Mouse (Mus musculus) testis, postnatal 10 days (tissue): ENCODE results near the gene Fcgrt.
"Not testable (repeated sequence)": the region's sequence is repeated elsewhere in the genome, so short reads cannot be mapped to it uniquely, and the experiment has no call there.

ENCODE experiments used
- DNase-seq: peaks from one replicate; pipeline ENCODE4 v3.0.0; 2021; ENCODE audit warnings: low spot score

Gene Fcgrt

DNA sequence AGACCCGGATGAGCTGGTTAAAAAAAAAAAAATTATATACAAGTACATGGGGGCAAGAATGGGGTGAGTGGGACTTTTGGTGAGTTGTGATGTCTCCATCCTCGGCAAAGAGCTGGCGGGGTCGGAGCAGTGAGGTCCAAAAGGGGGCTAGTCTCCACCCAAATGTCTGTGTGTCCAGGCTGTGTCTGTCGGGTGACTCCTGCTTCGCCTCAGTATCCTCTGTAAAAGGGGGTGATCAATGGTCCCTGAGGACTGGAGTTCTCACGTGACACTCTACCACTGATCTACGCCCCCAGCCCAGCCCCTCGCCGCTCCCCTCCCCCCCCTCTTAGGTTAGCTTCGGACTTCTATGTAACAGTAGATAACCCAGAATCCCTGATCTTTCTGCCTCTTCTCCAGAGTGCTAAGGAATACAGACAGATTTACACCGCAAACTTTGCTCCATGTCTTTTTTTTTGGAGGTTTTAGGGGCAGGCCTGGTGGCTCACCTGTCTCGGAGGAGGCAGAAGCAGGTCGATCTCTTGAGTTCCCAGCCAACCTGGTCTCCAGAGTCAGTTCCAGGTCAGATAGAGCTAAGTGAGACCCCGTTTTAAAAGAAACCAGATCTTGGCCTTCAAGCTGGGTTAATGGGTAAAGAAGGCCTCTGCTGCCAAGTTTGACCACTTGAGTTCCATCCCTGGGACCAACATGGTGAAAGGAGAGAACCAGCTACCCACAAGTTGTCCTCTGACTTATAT lies 26.3 kb upstream of the Fcgrt start:
- no peak for DNase-seq

DNA sequence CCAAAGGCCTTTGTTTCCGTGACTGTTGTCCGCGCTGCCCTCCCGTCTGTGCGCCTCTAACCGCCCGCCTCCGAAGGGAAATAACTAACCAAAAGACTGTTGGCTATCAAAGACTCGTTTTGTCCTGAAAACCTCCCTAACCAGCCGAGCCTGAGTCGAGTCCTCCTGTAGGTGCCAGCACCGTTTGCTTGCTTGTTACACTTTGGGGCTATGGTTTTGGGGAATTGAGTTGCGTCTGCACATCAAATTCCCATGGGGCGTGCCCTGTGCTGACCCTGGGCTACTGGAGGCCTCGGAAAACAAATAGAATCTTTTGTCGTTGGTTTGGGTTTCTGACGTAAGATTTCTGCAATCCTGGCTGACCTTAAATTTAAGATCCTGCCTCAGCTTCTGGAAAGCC lies 25.7 kb upstream of the Fcgrt start:
- peak; percentile 80 for DNase-seq

DNA sequence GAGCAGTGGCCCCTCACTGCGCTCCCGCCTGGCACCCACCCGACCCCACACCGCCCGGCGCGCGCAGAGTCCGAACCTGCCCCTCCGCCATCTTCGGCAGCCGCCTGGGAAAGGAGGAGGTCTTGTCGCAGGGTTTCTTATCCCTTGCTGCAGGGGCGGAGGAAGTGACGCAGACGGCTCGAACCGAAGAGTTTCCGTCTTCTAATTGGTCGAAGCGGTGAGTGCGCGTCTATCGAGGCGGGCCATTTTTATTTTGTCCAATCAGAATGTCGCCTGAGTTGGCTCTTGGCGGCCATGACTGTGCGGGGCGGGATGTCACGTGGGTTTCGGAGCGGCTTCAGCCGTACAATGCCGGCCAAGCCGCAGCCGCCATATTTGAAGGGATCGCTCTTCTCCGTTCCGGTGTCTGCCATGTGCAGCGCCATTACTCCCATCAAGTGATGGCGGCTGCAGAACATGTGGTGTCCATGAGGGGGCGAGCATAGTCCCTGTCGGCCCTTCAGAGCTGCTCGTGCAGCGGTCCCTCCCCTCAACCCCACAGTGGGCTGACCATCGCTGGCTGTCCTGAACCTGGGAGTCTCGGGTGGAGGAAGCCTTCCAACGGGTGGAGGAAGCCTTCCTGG lies 25.1 kb upstream of the Fcgrt start, which contains the start of gene Rpl13a:
Rpl13a (minus strand) TSS at position 138 of the 623 bp plus-strand sequence.
- peak; percentile 97 for DNase-seq

DNA sequence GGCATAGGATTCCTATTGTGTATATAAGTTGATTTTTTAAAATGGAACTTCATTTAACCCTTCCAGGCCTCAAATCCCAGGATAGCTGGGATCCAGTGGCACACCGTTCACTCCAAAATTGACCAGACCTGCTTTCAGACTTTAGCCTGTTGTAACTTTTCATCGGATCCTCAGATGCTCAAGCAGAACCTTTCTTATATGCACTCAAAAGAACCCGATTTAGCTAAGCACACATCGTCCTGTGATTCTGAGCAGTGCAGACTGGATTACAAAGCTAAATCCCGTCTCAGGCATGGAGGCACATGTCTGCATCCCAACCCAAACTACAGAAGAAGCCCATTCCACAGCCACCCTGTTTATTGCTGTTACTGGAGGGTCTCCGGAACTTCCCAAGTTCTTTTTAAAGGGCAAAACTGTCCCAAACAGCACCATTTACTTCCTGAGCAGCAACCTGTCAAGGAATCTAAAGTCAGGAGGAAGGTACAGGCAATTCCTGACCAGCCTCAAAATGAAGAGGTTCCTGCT lies 24.1 kb upstream of the Fcgrt start:
- DNase-seq, result no peak

DNA sequence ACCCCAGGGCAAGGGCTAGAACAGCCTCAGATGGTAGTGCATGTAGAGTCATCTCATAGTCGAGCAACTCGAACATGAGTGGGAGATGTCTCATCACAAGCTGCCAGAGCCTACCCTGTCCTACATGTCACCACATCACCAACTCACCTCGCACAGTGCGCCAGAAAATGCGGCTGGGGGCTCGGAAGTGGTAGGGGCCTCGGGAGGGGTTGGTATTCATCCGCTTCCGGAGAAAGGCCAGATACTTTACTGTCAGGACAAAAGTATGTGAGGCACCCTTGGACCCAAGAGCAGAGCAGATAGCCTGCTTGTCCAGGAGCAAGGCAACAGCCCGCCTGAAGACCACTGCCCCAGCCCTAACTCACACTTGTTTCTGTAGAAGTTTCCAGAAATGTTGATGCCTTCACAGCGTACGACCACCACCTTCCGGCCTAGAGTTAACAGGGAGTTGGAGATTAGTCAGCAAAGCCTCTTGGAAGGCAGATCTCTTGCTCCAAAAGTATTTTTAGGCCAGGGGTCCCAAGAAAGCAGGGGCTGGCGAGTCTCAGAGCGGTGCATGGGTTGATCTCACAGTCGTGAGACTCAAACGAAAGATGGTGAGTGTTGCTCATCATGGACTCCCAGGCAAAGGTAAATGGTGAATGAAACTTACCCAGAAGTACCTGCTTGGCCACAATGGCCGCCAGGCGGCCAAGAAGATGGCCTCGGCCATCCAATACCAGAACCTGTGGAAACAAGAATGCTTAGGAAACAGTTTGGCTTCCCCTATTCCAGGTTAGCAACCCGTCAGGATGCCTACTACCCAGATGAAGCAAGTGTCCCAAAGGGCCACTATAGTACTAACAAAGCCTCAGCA lies 23.4 kb upstream of the Fcgrt start:
- DNase-seq, result no peak

DNA sequence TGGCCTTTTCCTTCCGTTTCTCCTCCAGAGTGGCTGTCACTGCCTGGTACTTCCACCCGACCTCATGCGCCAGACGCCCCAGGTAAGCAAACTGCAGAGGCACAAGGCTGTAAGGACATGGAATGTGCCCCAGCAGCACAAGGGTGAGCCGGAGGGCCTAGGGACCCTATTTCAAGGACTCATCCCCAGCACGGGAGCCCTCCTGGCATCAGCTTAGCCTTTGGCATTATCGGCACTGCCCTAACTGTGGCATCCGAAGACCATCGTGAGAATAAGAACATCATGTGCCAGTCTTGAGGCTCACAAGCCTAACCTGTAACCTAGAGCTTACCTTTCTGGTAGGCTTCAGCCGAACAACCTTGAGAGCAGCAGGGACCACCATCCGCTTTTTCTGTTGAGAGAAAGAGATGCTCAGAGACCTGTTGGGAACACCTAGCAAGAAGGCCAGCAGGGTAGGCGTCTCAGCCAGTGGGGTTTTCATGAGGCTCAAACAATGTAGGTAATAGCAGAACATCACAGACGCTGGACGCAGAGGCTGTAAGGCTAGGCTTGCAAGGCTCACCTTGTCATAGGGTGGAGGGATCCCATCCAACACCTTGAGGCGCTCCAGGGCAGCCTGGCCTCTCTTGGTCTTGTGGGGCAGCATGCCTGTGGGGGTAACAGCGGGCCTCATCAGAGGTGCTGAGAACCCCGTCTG lies 22.6 kb upstream of the Fcgrt start:
- DNase-seq, result no peak

DNA sequence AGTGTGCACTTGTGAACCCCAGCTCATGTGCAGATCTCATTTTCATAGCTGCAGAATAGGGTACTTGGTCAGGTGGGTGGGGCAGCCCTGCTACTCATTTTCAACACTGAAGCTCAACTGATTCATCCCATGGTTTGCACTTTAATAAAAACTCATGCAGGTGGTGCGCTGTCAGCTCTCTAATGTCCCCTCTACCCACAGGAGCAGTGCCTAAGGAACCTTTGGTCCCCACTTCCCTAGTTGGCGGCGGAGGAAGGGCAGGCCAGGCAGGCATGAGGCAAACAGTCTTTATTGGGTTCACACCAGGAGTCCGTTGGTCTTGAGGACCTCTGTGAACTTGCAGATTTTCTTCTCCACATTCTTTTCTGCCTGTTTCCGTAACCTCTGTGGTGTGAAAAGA lies 22.0 kb upstream of the Fcgrt start:
- DNase-seq, result not testable (repeated sequence)

DNA sequence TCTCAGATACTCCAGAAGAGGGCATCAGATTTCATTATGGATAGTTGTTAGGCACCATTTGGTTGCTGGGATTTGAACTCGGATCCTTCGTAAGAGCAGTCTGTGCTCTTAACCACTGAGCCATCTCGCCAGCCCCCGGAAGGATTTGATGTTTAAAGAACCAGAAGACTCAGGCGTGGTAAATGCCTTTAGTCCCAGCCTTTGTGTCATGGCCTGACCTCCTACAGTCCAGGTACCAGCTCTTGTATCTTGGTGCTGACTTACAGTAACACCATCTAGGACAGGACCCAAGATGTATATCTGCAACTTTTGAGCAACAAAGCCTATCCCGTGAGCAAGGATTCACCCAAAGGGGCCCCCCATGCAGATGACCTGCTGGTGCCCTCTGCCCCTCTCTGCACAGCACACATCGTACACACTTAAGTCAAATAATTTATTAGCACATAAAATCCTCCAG lies 21.5 kb upstream of the Fcgrt start:
- DNase-seq, result no peak

DNA sequence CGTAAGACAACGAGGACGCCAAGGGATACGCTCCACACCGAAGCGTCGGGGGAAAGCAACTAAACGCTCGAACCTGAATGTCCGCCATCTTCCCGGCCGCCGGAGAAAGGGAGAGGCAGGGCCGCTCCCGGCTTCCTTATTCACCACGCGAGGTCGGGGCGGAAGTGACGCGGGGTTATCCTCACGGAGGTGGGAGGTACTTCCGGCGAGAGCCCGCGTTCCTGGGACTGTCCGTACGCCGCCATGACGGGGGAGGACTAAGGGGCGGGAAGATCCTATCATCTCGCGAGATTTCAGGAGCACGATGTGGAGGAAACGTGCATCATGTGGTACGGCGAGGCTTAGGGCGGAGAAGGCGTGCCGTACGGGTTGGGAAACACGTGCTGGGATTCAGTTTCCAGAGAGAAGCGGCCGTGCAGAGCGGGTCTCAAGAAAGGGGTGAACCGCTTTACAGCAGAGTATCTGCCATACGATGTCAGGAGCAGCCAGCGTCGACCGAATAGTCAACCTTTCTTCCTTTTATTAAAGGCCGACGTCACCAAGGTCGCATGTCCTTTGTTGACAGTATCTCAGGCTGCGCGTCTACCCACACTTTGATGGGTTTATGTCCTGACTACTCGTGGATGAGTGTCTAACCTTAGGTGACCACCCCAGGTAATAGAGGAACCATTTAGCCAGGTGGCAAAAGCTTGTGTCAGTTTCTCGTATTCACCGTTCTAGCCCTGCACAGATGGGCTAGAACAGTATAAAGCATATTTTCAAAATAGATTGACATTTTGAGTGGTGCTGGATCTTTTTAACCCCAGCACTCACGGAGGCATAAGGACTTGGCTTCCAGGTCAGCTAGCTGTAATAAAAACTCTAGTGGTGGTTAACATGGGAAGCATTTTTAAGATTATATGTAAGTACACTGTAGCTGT lies 20.8 kb upstream of the Fcgrt start, which contains the start of gene Rps11:
Rps11 (minus strand) TSS at position 216 of the 920 bp plus-strand sequence.
- DNase-seq, result peak; percentile 96

DNA sequence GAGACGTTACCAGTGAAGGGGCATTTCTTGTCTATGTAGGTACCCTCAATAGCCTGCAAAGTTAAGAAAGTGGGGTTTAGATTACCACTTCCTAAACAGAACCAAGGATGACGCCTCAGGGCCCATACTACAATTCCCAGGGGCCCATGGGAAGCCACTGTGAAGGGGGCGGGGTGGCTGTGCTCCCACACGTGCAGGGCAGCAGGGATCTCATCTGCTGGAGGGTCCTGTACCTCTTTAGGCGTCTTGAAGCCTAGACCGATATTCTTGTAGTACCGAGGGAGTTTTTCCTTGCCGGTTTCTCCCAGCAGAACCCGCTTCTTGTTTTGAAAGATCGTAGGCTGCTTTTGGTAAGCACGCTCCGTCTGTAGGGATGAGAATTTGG lies 19.5 kb upstream of the Fcgrt start:
- peak; percentile 57 for DNase-seq

DNA sequence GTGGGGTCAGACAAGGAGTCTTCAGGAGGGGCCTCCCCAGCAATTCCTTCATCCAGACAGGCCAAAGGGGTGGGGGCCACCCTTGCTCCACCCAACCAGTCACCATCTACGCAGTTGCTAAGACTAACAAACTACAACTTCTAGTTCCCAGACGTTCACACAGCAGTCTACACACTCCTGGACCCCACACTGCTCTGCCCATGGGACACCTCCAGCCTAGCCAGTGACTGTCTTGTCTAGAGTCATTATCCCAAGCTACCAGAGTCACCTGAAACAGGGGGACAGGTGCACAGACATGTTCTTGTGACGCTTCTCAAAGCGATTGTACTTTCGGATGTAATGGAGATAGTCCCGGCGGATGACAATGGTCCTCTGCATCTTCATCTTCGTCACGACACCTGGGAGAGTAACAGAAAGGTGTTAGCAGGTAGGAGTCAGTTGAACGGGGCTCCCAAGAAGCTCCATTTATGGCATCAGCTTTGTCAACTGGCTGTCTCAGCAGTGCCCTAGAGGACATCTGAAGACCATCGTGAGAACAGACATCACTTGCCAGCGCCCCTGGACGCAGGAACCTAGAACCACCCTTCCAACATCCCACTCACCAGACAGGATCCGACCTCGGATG lies 19.0 kb upstream of the Fcgrt start:
- no peak for DNase-seq

DNA sequence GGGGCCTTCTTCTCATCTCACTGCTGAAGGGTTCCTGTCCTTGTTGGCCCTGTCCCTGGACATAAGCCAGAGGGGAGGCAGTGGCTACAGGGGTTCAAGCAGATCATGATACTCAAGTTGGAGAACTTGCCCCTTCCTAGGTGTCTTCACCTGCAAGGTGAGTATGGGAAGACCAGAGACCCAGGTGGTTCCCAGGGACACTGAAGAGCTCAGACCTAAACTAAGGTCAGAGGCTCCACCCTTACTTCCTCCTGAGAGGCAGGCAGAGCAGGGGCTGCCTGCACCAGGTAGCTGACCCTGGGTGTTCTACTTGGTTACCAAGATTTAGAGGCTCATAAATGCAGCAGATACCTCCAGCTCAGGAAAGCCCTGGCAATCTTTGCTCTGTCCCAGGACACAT lies 18.3 kb upstream of the Fcgrt start:
- no peak for DNase-seq

DNA sequence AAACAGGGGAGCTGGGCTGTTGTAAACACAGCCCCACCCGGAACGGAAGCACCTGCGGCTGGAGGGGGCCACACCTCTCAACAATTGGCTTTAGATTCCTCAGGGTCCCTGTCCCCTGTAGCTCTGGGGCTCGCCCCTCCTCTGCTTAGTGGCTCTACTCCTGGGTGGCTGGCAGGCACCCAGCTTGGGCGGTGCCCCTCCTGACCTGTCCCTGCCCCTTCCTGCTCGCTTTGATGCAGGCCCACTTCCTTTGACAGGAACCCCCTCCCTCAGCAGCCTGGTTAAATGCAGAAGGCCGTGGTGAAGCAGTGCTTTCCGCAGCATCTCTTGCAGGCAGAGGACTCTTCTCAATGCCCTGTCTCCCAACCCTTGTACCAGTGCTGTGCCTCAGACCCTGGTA lies 17.8 kb upstream of the Fcgrt start:
- peak; percentile 54 for DNase-seq

DNA sequence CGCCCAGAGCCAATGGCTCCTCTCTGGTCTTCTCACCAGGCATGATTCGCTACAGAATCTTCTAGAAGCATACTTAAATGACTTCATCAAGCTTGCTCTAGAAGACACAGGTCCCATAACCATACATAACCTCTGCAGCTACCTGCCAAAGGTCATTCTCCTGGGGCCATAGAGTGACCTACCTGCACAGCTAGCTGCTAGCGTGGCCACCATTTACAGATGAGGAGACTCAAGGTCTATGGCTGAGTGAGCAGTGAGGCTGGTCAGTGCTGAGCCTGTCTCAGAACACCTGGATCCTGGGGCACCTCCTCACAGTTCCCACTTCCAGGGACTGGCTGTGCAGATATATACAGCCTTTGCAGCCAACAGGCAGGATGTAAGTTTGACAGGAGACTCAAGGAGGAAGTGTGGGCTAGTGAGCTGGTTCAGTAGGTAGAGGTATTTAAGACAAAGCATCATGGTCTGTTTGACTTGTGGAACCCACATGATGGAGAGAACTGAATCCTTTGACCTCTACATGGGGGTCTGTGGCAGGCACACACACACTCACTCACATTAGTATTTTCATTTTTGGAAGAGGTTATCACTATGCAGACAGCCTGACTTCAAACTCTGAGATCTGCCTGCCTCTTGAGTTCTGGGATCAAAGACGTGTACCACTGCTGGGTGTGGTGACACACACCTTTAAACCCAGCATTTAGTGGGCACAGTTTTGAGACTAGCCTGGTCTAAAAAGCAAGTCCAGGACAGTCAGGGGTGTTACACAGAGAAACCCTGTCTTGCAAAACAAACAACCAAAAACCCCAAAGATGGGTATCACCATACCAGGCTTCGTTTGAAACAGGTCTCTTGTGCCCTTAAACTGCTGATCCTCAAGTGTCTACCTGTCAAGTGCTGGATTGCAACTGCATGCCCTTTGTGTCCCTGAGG lies 16.4 kb upstream of the Fcgrt start:
- no peak for DNase-seq

DNA sequence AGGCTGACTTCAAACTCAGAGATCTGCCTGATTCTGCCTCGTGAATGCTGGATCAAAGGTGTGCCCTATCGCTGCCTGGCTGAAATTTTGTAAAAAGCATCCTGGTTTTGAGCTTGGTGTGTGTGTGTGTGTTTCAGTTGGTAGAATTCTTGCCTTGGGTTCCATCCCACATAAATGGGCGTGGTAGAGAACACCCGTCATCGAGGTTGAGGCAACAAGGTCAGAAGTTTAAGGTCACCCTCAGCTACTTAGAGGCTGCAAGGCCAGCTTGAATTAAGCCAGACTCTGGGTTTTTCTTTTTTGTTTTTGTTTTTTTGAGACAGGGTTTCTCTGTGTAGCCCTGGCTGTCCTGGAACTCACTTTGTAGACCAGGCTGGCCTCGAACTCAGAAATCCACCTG lies 14.7 kb upstream of the Fcgrt start:
- no peak for DNase-seq

DNA sequence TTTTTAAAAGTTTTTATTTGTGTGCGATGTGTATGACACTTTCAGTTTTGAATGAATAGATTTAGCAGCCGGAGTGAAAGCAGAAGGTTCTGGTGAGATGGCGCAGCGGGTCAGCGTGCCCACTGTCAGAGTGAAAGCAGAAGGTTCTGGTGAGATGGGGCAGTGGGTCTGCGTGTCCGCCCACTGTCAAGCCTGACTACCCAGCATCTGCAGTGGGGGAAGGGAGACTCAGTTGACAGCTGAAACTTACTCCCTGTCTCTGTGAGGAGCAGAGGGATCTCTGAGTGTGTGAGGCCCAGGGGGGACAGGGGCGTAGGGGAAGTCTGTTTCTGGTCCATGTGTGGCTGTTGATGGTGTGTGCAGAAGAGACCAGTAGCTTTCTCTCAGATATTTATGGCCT lies 13.9 kb upstream of the Fcgrt start:
- DNase-seq, result no peak

DNA sequence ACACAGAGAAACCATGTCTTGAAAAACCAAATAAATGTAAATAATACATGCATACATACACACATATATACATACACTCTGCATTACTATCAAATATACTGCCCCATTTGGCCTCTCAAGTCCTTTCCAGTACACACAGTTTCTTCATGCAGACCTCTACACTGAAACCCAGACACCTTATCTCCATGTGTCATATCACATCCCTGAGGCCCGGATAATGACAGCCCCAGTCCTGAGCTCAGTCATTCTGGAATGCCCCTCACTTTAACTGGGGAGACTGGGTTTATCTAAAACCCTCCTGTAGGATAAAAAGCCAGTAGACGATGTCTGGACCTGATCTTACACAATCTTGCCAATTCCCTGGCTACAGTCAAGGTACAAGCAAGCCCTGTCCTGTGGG lies 9.8 kb upstream of the Fcgrt start:
- no peak for DNase-seq

DNA sequence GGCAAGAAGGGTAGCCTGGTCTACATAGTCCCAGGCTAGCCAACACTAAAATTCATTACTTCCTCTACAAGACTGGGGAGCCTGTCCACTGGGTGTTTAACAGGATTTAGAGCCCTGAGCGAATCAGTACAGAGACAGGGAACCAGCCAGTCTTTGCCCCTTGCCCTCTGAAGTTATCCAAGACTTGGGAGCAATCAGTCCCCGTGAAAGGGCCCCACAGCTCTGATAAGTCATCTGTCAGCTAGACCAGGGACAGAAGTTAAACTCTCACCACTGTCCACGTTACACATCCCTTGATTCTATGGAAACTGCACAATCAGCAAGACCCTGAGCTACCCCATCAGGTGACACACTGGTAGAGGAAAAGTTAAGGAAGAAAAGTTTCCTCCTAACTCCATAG lies 8.9 kb upstream of the Fcgrt start:
- no peak for DNase-seq

DNA sequence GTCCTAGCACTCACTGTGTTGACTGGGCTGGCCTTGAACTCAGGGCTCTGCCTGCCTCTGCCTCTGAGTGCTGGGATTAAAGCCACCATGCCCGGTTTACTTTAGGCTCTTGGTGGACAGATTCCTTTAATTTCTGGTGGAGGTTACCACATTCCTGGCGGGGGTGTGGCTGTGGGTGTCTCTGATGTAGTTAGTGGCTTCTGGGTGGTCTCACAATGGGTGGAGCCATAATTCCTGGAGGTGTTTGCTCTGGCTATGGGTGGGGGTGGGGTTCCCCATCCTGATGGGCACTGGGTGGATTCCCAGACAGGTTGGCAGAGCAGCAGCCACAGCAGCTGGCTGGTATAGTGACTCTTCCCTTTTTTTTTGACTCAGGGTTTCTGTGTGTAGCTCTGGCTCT lies 8.3 kb upstream of the Fcgrt start:
- no peak for DNase-seq
